Mouse (Mus musculus) kidney, adult 2 months (tissue): ENCODE measurements around the gene Mtmr4.

Experiments used
- CTCF ChIP-seq: fragments of 200-500 bp; conservative IDR thresholded peaks from 2 replicates; pipeline ENCODE4 v1.5.1; 2011; ENCODE audit warnings: low read depth, mild to moderate bottlenecking, control low read depth, low read length, moderate library complexity, mixed read lengths; ENCODE audit not compliant: insufficient read depth, insufficient read length
- POLR2A ChIP-seq: fragments of 200-500 bp; IDR thresholded peaks from one replicate; pipeline ENCODE4 v1.6.1; 2011; ENCODE audit warnings: low read depth, low read length, control low read depth

DNA sequence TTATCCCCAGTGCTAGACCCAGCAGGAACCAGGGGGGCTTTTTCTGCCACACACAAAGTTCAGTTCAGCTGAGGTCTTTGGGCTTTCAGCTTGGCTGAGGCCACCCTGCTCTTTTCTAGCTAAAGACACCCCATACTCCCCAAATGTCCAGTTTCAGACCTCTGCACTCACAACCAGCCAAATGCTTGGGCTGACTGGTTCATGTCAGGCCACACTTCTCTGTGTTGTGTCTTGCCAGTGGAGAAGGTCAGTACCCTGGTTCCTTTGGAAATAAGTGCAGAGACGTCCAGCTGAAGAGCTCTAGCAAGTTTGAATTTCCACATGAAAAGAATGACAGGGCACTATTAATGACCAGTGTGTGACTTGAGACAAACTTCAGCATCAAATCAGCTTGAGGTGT lies 12.2 kb upstream of the Mtmr4 start:
- TF ChIP-seq CTCF (no peak), POLR2A (no peak)
